Mouse (Mus musculus) liver, embryonic 12.5 days (tissue): ENCODE data around the gene Cdkn2c. TPM values are rescaled to one million over a fixed set of nuclear protein-coding genes. Genes with fewer than 3 reads are reported as not detected.

ENCODE experiments used
- polyA plus RNA-seq: library from polyadenylated mRNA; unstranded; fragments of >200 nt; fragmentation: Nextera tagmentation; extraction: Ambion mirVana; gene quantifications from 2 replicates; pipeline ENCODE4 v1.2.1, GENCODE M21; 2016

Cdkn2c gene
- polyA plus RNA-seq, 1 experiment from 2014 or later, result 14.8 TPM

Other genes with a start within 250 kb of the Cdkn2c start
- gene Rnf11, start 182.5 kb downstream of the Cdkn2c start, polyA plus RNA-seq, result 41.3 and 44.7 TPM in 2 replicates
- not detected in 2 replicates for gene 4930522H14Rik, start 135.9 kb downstream of the Cdkn2c start, polyA plus RNA-seq
- 31.3 and 31.4 TPM in 2 replicates for gene Faf1, start 9.4 kb upstream of the Cdkn2c start, polyA plus RNA-seq